Mouse (Mus musculus): Measurements from ENCODE around the gene Ptcra.
"Not testable (repeated sequence)": the region's sequence is repeated elsewhere in the genome, so short reads cannot be mapped to it uniquely, and the experiment has no call there.

The Ptcra gene

GRCm38 (mm10) chr17:46767868-46768267, 4.4 kb upstream of the Ptcra start:
- TF ChIP-seq CTCF (conservative IDR thresholded peaks at IDR 0.05; ENCODE audit: low read length) (no peak), POU5F1 (IDR thresholded peaks at IDR 0.05; ENCODE audit: borderline replicate concordance, low read length) (no peak), NANOG (IDR thresholded peaks at IDR 0.05; ENCODE audit: borderline replicate concordance, low read length) (no peak)
- peaks cover 34% of the 10 kb centered on the region for H3K4me1 ChIP-seq (replicated peaks; ENCODE audit: low read depth, low read length)
- no peaks in the 10 kb centered on the region for H3K9me3 ChIP-seq (ENCODE audit: low read length)
- H3K27me3 ChIP-seq (ENCODE audit: insufficient read depth, low read length), result peaks cover 5% of the 10 kb centered on the region; the same call in 1 of the 2 replicates
- H3K36me3 ChIP-seq (ENCODE audit: insufficient read depth, low read length), result no peaks in the 10 kb centered on the region
- H3K4me3 ChIP-seq (replicated peaks; ENCODE audit: low read length), result peak overlapping the region; percentile 50

- H3K4me3 ChIP-seq (replicated peaks; ENCODE audit: low read length); H3K36me3 ChIP-seq (ENCODE audit: insufficient read depth, low read length); H3K27me3 ChIP-seq (ENCODE audit: insufficient read depth, low read length); H3K9me3 ChIP-seq (ENCODE audit: low read length): not testable (repeated sequence)
- H3K4me1 ChIP-seq (replicated peaks; ENCODE audit: low read depth, low read length), result peaks cover 17% of the 10 kb centered on the region
These were observed 1.4 kb upstream of the Ptcra start for GRCm38 (mm10) chr17:46764916-46765315.

GRCm38 (mm10) chr17:46758753-46759152, 4.8 kb downstream of the Ptcra start:
- peaks cover 22% of the 10 kb centered on the region for H3K4me1 ChIP-seq (replicated peaks; ENCODE audit: low read depth, low read length)
- no peaks in the 10 kb centered on the region for H3K36me3 ChIP-seq (ENCODE audit: insufficient read depth, low read length)
- no peak overlapping the region for H3K4me3 ChIP-seq (replicated peaks; ENCODE audit: low read length)
- 0 out of 2 replicates have a peak, but pooled peaks cover 6% of the 10 kb centered on the region for H3K27me3 ChIP-seq (ENCODE audit: insufficient read depth, low read length)
- H3K9me3 ChIP-seq (ENCODE audit: low read length), result no peaks in the 10 kb centered on the region
- no peak for TF ChIP-seq NANOG (IDR thresholded peaks at IDR 0.05; ENCODE audit: borderline replicate concordance, low read length)
- TF ChIP-seq CTCF (conservative IDR thresholded peaks at IDR 0.05; ENCODE audit: low read length), result no peak
- TF ChIP-seq POU5F1 (IDR thresholded peaks at IDR 0.05; ENCODE audit: borderline replicate concordance, low read length), result no peak

GRCm38 (mm10) chr17:46751794-46752556, 11.5 kb downstream of the Ptcra start, which contains the start of gene Cnpy3:
Cnpy3 (minus strand) TSS chr17:46752214.
- Histone ChIP-seq H3K36me3 (ENCODE audit: insufficient read depth, low read length) (peaks cover 29% of the 10 kb centered on the region), H3K27me3 (ENCODE audit: insufficient read depth, low read length) (0 out of 2 replicates have a peak, but pooled peaks cover 6% of the 10 kb centered on the region), H3K4me1 (replicated peaks; ENCODE audit: low read depth, low read length) (peaks cover 55% of the 10 kb centered on the region), H3K9me3 (ENCODE audit: low read length) (no peaks in the 10 kb centered on the region), H3K4me3 (replicated peaks; ENCODE audit: low read length) (peak within 1 kb of the TSS; percentile 91)
- TF ChIP-seq NANOG (IDR thresholded peaks at IDR 0.05; ENCODE audit: borderline replicate concordance, low read length), result no peak
- TF ChIP-seq CTCF (conservative IDR thresholded peaks at IDR 0.05; ENCODE audit: low read length), result no peak
- no peak for TF ChIP-seq POU5F1 (IDR thresholded peaks at IDR 0.05; ENCODE audit: borderline replicate concordance, low read length)

- peak overlapping the region; percentile 91 for H3K4me3 ChIP-seq (replicated peaks; ENCODE audit: low read length)
- peaks cover 48% of the 10 kb centered on the region for H3K4me1 ChIP-seq (replicated peaks; ENCODE audit: low read depth, low read length)
- H3K9me3 ChIP-seq (ENCODE audit: low read length), result no peaks in the 10 kb centered on the region
- H3K27me3 ChIP-seq (ENCODE audit: insufficient read depth, low read length), result no peaks in the 10 kb centered on the region
- H3K36me3 ChIP-seq (ENCODE audit: insufficient read depth, low read length), result peaks cover 36% of the 10 kb centered on the region
- TF ChIP-seq CTCF (conservative IDR thresholded peaks at IDR 0.05; ENCODE audit: low read length) (no peak), POU5F1 (IDR thresholded peaks at IDR 0.05; ENCODE audit: borderline replicate concordance, low read length) (no peak), NANOG (IDR thresholded peaks at IDR 0.05; ENCODE audit: borderline replicate concordance, low read length) (no peak)
These were observed 12.3 kb downstream of the Ptcra start for GRCm38 (mm10) chr17:46751056-46751793.

GRCm38 (mm10) chr17:46750580-46750979, 12.9 kb downstream of the Ptcra start:
- Histone ChIP-seq H3K4me3 (replicated peaks; ENCODE audit: low read length) (peak overlapping the region; percentile 91), H3K4me1 (replicated peaks; ENCODE audit: low read depth, low read length) (peaks cover 46% of the 10 kb centered on the region), H3K27me3 (ENCODE audit: insufficient read depth, low read length) (no peaks in the 10 kb centered on the region), H3K9me3 (ENCODE audit: low read length) (no peaks in the 10 kb centered on the region), H3K36me3 (ENCODE audit: insufficient read depth, low read length) (peaks cover 43% of the 10 kb centered on the region)
- TF ChIP-seq CTCF (conservative IDR thresholded peaks at IDR 0.05; ENCODE audit: low read length), result no peak
- TF ChIP-seq NANOG (IDR thresholded peaks at IDR 0.05; ENCODE audit: borderline replicate concordance, low read length), result no peak
- no peak for TF ChIP-seq POU5F1 (IDR thresholded peaks at IDR 0.05; ENCODE audit: borderline replicate concordance, low read length)

GRCm38 (mm10) chr17:46749282-46749681, 14.2 kb downstream of the Ptcra start:
- Histone ChIP-seq H3K36me3 (ENCODE audit: insufficient read depth, low read length) (peaks cover 52% of the 10 kb centered on the region), H3K4me3 (replicated peaks; ENCODE audit: low read length) (no peak overlapping the region), H3K27me3 (ENCODE audit: insufficient read depth, low read length) (no peaks in the 10 kb centered on the region), H3K4me1 (replicated peaks; ENCODE audit: low read depth, low read length) (peaks cover 53% of the 10 kb centered on the region), H3K9me3 (ENCODE audit: low read length) (no peaks in the 10 kb centered on the region)
- TF ChIP-seq NANOG (IDR thresholded peaks at IDR 0.05; ENCODE audit: borderline replicate concordance, low read length) (no peak), CTCF (conservative IDR thresholded peaks at IDR 0.05; ENCODE audit: low read length) (no peak), POU5F1 (IDR thresholded peaks at IDR 0.05; ENCODE audit: borderline replicate concordance, low read length) (no peak)

GRCm38 (mm10) chr17:46747806-46748205, 15.7 kb downstream of the Ptcra start:
- Histone ChIP-seq H3K9me3 (ENCODE audit: low read length) (no peaks in the 10 kb centered on the region), H3K27me3 (ENCODE audit: insufficient read depth, low read length) (no peaks in the 10 kb centered on the region), H3K4me3 (replicated peaks; ENCODE audit: low read length) (no peak overlapping the region), H3K4me1 (replicated peaks; ENCODE audit: low read depth, low read length) (peaks cover 62% of the 10 kb centered on the region), H3K36me3 (ENCODE audit: insufficient read depth, low read length) (peaks cover 67% of the 10 kb centered on the region)
- TF ChIP-seq NANOG (IDR thresholded peaks at IDR 0.05; ENCODE audit: borderline replicate concordance, low read length) (no peak), CTCF (conservative IDR thresholded peaks at IDR 0.05; ENCODE audit: low read length) (no peak), POU5F1 (IDR thresholded peaks at IDR 0.05; ENCODE audit: borderline replicate concordance, low read length) (no peak)
